Mouse (Mus musculus): ENCODE data around the gene Grip2. TPM values are rescaled to one million over a fixed set of nuclear protein-coding genes. Genes with fewer than 3 reads are reported as not detected.

Grip2 gene
- polyA plus RNA-seq, 1 experiment from 2014 or later, result 0.29 TPM

Other genes starting within 250 kb of the Grip2 start
- gene Slc6a6, start 143.2 kb downstream of the Grip2 start, polyA plus RNA-seq (2016; fragmentation: Nextera tagmentation; extraction: Ambion mirVana), result 55.5 and 59.2 TPM in 2 replicates
- 36.2 and 38.3 TPM in 2 replicates for gene Ccdc174, start 50.8 kb upstream of the Grip2 start, polyA plus RNA-seq (2016; fragmentation: Nextera tagmentation; extraction: Ambion mirVana)
- gene 4930590J08Rik, start 75.6 kb upstream of the Grip2 start, polyA plus RNA-seq (2016; fragmentation: Nextera tagmentation; extraction: Ambion mirVana), result 0.47 and 0.51 TPM in 2 replicates
- gene Fgd5, start 151.6 kb upstream of the Grip2 start, polyA plus RNA-seq (2016; fragmentation: Nextera tagmentation; extraction: Ambion mirVana), result 6.2 and 7.1 TPM in 2 replicates

Data from embryonic facial prominence, embryonic 10.5 days (tissue).